Mouse (Mus musculus): Measurements from ENCODE around the gene Uso1.
A peak's percentile ranks its signal among the peaks of the same experiment; 100 is the strongest.

Gene Uso1

GRCm38 (mm10) chr5:92196895-92197811, 59.4 kb downstream of the Uso1 start:
- peak; percentile 54 for ATAC-seq (ENCODE audit: low TSS enrichment)

DNA sequence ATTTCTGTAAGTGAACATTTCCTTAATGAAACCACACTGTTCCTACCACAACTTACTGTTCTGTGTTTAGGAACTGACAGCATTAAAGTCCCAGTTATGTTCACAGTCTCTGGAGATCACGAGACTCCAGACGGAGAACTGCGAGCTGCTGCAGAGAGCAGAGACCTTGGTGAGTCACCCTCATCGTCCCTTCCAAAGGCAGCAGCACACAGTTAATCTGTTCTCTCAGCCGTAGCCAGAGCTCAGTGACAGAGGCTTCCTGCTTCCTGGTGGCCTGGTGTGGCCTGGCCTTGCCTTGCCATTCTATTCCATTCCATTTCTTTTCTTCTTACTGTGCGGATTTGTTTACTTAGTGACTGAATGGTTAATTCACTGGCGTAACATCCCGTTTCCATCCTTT, 60.5 kb downstream of the Uso1 start:
- no peak for ATAC-seq (ENCODE audit: low TSS enrichment)

DNA sequence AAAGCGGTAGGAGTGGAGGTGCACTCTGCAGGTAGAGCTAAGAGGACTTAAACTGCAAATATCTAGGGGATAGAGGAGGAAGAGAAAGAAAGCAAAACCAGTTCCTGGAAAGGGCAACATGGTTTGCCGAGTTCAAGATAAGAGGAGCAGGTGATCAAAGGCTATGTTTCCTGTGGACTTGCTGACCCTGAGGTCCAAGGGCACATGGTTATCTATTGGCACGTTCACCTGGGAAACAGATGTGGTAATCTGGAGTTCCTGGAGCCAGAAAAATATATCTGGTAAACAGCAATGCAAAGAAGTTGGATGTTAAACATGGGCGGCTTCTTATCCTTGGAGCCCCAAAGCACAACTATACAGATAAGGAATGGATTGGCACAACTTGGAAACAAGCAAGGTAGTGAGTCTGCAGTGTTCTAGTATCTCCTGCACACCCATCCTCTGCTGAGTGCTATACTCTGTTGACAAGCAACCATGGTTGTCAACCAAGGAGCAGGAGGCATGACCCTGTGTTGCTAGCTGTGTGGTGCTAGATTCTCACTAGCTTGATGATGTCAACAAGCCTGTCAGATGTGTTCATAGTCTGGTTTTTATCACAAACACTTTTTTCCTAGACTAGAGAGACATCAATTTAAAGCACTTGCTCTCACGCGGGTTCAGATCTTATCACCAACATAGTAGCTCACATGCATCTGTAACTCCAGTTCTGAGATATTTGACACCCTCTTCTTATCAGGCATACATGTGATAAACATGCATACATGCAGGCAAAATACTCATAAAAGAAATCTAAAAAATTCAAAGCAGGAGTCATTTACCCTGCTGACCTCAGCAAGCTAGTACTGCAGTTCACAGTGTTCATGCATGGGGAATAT, 66.7 kb downstream of the Uso1 start:
- no peak for ATAC-seq (ENCODE audit: low TSS enrichment)

DNA sequence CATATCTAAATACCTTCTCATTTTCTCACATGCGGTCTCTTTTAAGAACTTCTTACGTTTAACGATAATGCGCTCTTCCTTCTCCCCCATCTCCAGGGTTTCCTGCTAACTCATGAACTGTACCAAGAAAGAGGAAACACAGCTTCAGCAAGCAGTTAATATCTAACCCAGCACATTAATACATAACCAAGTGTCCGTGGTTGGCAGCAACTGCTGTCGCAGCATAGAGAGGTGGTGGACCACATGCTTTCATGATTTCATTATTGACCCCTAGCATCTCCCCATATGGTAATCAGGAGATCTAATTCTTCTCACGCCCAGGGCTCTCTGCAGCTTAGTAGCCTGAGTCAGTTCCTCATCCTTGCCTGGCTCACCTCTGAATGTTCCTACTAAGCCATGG, 67.4 kb downstream of the Uso1 start:
- no peak; the same call in 1 of the 2 replicates for ATAC-seq (ENCODE audit: low TSS enrichment)

GRCm38 (mm10) chr5:92205706-92206105, 68.0 kb downstream of the Uso1 start:
- ATAC-seq (ENCODE audit: low TSS enrichment), result peak; percentile 31; the same call in 1 of the 2 replicates

DNA sequence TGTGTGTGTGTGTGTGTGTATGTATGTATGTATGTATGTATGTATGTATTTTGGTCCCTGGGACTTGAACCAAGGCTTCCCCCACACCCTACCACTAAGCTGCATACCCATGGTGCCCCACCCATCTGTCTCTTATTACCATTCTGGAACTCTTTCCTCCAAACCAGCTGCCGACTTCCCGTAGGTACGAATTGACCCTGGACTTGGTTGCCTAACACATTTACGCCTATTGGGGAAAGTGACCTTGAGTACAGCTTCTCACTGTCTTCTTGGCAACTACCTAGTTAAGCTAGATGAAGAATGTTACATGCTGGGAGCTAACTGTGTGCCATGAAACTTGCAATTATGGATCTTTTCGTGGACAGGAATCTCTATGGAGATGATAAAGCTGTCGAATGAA, 68.4 kb downstream of the Uso1 start:
- ATAC-seq (ENCODE audit: low TSS enrichment), result no peak

- ATAC-seq (ENCODE audit: low TSS enrichment), result no peak
These were observed 72.5 kb downstream of the Uso1 start for GRCm38 (mm10) chr5:92210205-92210604.

DNA sequence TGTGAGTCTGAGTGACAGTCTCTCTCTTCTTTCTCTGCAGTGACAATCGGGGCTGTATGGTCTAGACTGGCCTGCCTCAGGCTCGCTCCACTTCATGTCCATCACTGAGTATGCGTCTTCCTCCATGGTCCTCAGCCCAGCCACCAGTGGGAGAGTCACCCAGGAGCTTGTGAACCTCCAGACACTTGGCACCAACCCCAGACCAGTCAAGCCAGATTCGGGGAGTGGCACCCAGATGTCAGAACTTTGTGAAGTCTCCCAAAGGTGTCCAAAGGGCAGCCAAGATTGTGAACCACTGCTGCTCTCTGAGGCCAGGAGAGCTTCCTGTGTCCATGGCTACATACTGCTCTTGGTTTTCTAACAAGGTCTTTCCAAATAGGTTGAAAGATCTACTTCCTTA, 74.5 kb downstream of the Uso1 start:
- no peak for ATAC-seq (ENCODE audit: low TSS enrichment)

GRCm38 (mm10) chr5:92215308-92215707, 77.6 kb downstream of the Uso1 start, which contains the start of gene U90926:
Gene U90926, minus strand, starts transcription at chr5:92215408.
- no peak for ATAC-seq (ENCODE audit: low TSS enrichment)

- ATAC-seq (ENCODE audit: low TSS enrichment), result peak; percentile 59; the same call in 1 of the 2 replicates
These were observed 81.4 kb downstream of the Uso1 start for GRCm38 (mm10) chr5:92218915-92219793.

GRCm38 (mm10) chr5:92219826-92220225, 82.1 kb downstream of the Uso1 start:
- ATAC-seq (ENCODE audit: low TSS enrichment), result peak; percentile 50; the same call in 1 of the 2 replicates

- ATAC-seq (ENCODE audit: low TSS enrichment), result no peak
These were observed 82.7 kb downstream of the Uso1 start for GRCm38 (mm10) chr5:92220287-92220902.

DNA sequence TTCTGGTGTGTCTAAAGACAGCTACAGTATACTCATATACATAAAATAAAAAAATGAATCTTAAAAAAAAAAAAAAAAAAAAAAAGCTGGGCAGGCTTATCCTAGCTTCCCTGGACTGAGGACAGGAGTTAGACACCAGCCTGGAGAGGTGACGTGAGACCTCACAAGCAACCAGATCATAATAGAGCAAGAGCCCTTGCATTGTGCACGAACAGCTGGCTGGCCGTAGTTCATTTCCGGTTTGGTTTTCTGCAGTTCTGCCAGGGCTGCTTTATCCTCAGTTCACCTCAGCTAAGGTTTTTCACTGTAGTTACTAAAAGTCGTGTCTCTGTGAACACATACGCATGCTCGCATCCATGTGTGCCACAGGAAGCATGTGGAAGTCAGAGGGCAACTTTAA, 90.0 kb downstream of the Uso1 start:
- ATAC-seq (ENCODE audit: low TSS enrichment), result no peak

- no peak for ATAC-seq (ENCODE audit: low TSS enrichment)
These were observed 91.0 kb downstream of the Uso1 start for GRCm38 (mm10) chr5:92228776-92229175.

DNA sequence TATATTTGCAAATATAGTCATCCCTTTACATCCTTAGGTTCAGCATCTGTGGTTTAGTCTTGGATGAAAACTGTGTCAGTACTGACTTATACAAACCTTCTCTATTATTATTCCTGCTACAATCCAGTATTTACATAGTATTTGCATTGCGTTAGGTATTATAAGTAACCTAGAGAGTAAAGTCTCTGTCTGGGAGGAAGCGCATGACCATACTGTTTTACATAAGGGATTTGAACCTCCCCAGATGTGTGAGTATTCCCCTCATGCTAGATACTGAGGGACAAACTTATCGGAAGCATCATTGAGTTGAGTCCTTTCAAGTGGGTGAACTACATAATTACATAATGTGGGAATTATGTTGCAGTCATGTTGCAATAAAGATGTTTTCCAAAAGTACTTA, 91.8 kb downstream of the Uso1 start:
- no peak for ATAC-seq (ENCODE audit: low TSS enrichment)

GRCm38 (mm10) chr5:92230306-92230705, 92.6 kb downstream of the Uso1 start:
- no peak for ATAC-seq (ENCODE audit: low TSS enrichment)

- ATAC-seq (ENCODE audit: low TSS enrichment), result no peak
These were observed 94.1 kb downstream of the Uso1 start for GRCm38 (mm10) chr5:92231836-92232235.

DNA sequence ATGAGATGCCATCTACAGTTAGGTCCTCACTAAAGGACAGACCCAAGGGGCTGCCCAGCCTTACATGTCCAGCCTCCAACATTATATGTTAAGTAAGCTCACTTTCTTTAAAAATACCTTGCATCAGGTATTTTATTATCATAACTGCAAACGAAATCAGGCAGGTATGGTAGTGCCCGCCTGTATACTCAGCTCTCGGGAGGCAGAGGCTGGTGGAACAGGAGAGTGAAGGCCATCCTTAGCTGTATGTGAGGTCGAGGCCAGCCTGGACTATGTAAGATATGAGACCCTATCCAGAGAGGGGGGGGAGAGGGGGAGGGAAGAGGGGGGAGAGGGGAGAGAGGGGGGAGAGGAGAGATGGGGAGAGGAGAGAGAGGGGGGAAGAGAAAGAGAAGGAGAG, 95.6 kb downstream of the Uso1 start:
- no peak for ATAC-seq (ENCODE audit: low TSS enrichment)

GRCm38 (mm10) chr5:92234939-92235557, 97.3 kb downstream of the Uso1 start:
- no peak for ATAC-seq (ENCODE audit: low TSS enrichment)

Data from frontal cortex, adult (tissue).